Mouse (Mus musculus): ENCODE measurements at regions not wholly inside any gene's neighbourhood (a gene's known extent, or its start where the extent isn't known, plus 50 kb on each side); places are given as distances from the start of the nearest gene placed in this dataset.
"Not testable (repeated sequence)": the region's sequence is repeated elsewhere in the genome, so short reads cannot be mapped to it uniquely, and the experiment has no call there.

DNA sequence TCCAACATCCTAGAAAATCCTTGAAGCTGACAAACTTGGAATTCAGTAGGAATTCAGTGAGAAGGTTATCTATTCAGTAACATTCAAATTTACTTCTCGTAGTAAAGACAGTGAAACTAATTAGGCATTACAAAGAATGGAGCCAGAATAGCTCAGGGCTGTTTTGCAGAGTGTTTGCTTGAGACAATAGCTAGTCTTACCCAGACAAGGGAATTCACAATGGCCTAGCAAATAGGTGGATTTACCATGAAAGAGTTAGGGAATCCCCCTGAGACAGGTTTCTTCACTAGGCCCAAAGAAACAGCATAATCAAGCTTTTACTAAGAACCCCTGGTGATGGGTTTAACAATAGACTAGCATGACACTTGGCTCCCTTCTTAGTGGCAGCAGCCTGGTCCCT lies 699.2 kb upstream of the Dmd start:
- WGBS, result 44% methylated on average over 1 of the region's 1 CpGs
- H3K4me3 ChIP-seq (ENCODE audit: insufficient read depth, low read depth, low read length); H3K27ac ChIP-seq (ENCODE audit: insufficient read depth, low read depth, low read length); H3K4me1 ChIP-seq (ENCODE audit: control insufficient read depth, insufficient read depth, low read length): not testable (repeated sequence)

DNA sequence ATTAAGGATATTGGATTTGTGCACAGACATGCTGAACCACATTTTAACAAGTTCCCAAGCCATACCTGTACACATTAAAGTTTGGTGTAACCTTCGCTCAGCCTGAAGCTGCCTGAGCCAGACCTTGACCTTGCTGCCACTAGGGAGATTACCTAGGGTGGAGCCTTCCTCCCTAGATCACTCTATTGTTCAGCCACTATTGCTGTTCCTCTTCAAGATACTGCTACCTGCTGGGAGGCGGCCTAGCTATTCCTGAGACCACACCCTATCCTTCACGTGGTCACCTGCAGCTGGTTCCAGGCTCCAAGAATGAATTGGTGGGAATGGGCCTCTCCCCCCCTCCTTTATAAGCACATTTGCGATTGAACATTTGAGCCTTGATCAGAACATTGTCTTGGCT lies 666.3 kb upstream of the Dmd start:
- not testable (repeated sequence) for H3K27ac ChIP-seq (ENCODE audit: insufficient read depth, low read depth, low read length); H3K4me3 ChIP-seq (ENCODE audit: insufficient read depth, low read depth, low read length); H3K4me1 ChIP-seq (ENCODE audit: control insufficient read depth, insufficient read depth, low read length)
- 65% methylated on average over 4 of the region's 4 CpGs for WGBS

DNA sequence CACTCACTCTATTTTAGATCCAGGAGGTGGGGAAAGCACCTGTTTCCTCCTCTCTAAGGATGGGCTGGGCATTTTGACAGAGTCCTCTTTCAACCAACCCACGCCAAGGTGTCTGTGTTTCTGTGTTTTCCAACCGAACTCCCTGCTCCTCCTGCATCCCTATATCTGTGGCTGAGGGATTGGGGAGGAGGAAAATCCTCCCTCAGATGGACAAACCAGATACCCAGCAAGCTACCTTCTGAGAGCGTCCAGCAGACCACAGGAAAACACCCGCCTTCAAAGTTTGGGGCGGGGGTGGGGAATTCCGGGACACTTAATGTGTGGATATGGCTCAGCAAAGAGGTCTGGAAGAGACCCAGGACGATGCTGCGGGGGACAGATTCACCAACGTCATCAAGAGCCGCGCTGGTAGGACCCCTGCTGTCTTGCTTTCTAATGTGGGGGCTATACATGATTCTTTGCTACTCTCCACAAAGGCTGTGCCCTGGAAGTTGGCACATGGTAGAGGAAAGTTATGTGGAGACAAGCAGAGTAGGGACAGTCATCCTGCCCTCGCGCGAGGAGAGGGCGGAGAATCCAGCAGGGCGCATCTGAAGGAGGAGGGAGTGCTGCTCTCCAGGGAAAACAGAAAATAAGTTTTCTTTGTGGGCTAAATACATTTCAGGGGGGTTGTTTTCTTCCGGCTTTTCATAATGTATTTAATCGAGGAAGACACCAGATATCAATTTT lies 637.7 kb upstream of the Dmd start:
- Histone ChIP-seq H3K4me1 (ENCODE audit: control insufficient read depth, insufficient read depth, low read length) (no peaks in the 10 kb centered on the region), H3K27ac (ENCODE audit: insufficient read depth, low read depth, low read length) (no peak overlapping the region)
- 22% methylated on average over 18 of the region's 18 CpGs for WGBS

More for the DNA sequence above, 637.7 kb upstream of the Dmd start:
- peak overlapping the region; percentile 33 for H3K4me3 ChIP-seq (ENCODE audit: insufficient read depth, low read depth, low read length)
- TF ChIP-seq POLR2A (IDR thresholded peaks at IDR 0.05; ENCODE audit: insufficient read depth, low read depth, low read length), result no peak
- TF ChIP-seq CTCF (IDR thresholded peaks at IDR 0.05; ENCODE audit: insufficient read depth, low read depth, low read length), result no peak
